Mouse (Mus musculus): ENCODE measurements around the gene Rassf4. TPM values are rescaled to one million over a fixed set of nuclear protein-coding genes. Genes with fewer than 3 reads are reported as not detected.
"Not testable (repeated sequence)": the region's sequence is repeated elsewhere in the genome, so short reads cannot be mapped to it uniquely, and the experiment has no call there.

Gene Rassf4
- polyA plus RNA-seq, 1 experiment = 8.8 TPM

DNA sequence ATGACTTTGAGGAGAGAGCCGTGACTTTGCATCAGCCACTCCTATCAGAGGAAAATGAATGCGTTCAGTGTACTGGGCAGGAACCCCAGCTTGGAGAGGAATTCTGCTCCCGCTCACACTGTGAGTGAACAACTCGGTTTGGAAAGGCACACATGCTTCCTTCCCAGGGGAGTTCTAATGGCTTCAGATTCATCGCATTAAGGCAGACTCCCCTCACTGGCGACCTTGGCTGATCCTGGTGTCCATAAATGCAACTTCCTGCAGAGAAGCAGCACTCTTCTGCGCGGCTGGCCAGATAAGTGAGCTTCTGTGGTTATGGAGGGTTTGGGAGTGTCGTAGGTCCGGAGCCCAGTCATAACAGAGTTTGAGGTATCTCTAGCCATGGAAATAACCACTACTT lies 44.0 kb downstream of the Rassf4 start:
- TF ChIP-seq GATA1 (IDR thresholded peaks at IDR 0.05; ENCODE audit: borderline replicate concordance, low read length) (no peak), FLI1 (IDR thresholded peaks at IDR 0.05; ENCODE audit: low read length) (no peak)
- Histone ChIP-seq H3K4me3 (replicated peaks) (peak overlapping the region; percentile 77), H3K9me3 (no peaks in the 10 kb centered on the region), H3K27me3 (replicated peaks) (no peaks in the 10 kb centered on the region), H3K36me3 (replicated peaks; ENCODE audit: low read length) (peaks cover 11% of the 10 kb centered on the region), H3K4me1 (peaks cover 75% of the 10 kb centered on the region)

DNA sequence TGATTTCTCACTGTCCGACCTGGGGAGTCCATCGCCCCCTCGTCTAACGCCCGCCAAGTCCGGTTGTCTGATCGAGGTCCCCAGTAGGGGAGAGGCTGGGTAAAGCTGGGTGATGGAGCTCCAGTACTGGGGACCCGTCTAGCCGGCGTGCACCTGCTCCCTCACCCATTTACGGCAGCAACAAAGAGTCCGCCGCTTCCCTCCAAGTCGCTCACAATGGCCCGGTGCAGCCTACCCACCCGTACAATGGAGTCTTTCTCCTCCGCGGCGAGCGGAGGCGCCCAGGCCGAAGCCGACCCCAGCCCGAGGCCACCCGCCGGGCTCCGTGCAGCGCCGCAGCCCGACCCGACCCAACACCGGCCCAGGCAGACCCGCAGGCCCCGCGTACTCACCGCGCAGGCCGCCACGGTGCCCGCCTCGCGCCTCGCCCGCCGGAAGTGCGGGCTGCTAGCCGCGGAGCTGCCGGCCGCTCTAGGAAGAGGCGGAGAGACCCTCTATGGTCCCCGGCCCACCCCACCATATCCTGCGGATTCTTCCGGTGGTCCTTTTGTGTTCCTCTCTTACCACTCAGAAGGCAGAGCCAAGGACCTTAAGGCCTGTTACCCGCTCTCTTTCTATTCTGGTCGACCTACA lies 45.1 kb downstream of the Rassf4 start, which contains the start of gene Zfp422:
Zfp422 (minus strand) TSS at position 461 of the 633 bp plus-strand sequence.
- H3K27me3 ChIP-seq (replicated peaks) = no peaks in the 10 kb centered on the region
- peaks cover 15% of the 10 kb centered on the region for H3K36me3 ChIP-seq (replicated peaks; ENCODE audit: low read length)
- H3K9me3 ChIP-seq = no peaks in the 10 kb centered on the region
- TF ChIP-seq FLI1 (IDR thresholded peaks at IDR 0.05; ENCODE audit: low read length) = no peak
- no peak for TF ChIP-seq GATA1 (IDR thresholded peaks at IDR 0.05; ENCODE audit: borderline replicate concordance, low read length)
- peak within 1 kb of the TSS; percentile 96 for H3K4me3 ChIP-seq (replicated peaks)
- H3K4me1 ChIP-seq = peaks cover 73% of the 10 kb centered on the region

DNA sequence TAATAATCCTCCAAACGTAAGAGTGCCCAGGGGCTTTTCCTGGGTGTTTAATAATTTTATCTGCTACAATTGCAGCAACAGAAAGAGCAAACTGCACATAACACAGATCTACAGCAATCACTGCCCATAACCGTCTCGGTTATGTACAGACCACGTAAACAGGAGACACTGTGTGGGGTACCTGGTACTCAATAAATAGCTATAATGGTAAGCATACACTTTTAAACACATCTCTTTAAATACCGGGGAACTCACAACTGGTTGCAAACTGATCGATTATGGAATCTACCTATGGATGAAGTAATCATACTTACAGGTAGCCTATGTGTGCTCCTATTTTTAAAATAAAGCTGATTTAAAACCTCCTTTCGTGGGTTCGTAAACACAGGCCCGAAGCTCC lies 45.7 kb downstream of the Rassf4 start:
- Histone ChIP-seq H3K9me3 (no peaks in the 10 kb centered on the region), H3K4me1 (peaks cover 78% of the 10 kb centered on the region), H3K36me3 (replicated peaks; ENCODE audit: low read length) (peaks cover 15% of the 10 kb centered on the region), H3K27me3 (replicated peaks) (no peaks in the 10 kb centered on the region), H3K4me3 (replicated peaks) (peak overlapping the region; percentile 96)
- TF ChIP-seq FLI1 (IDR thresholded peaks at IDR 0.05; ENCODE audit: low read length) (no peak), GATA1 (IDR thresholded peaks at IDR 0.05; ENCODE audit: borderline replicate concordance, low read length) (no peak)

DNA sequence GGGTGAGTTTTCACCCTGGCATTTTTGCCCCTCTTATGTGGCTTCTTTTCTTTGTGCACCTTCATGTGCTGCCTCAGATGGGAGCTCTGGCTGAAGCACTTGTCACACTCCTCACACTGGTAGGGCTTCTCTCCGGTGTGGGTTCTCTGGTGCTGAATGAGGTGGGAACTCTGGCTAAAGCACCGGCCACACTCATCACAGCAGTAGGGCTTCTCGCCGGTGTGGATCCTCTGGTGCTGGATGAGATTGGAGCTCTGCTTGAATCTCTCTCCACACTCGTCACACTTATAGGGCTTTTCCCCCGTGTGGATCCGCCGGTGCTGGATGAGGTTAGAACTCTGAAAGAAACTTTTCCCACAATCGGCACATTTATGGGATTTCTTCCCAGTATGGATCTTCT lies 47.3 kb downstream of the Rassf4 start:
- Histone ChIP-seq H3K4me1 (peaks cover 85% of the 10 kb centered on the region), H3K36me3 (replicated peaks; ENCODE audit: low read length) (peaks cover 15% of the 10 kb centered on the region)
- H3K4me3 ChIP-seq (replicated peaks); H3K27me3 ChIP-seq (replicated peaks); H3K9me3 ChIP-seq: not testable (repeated sequence)

DNA sequence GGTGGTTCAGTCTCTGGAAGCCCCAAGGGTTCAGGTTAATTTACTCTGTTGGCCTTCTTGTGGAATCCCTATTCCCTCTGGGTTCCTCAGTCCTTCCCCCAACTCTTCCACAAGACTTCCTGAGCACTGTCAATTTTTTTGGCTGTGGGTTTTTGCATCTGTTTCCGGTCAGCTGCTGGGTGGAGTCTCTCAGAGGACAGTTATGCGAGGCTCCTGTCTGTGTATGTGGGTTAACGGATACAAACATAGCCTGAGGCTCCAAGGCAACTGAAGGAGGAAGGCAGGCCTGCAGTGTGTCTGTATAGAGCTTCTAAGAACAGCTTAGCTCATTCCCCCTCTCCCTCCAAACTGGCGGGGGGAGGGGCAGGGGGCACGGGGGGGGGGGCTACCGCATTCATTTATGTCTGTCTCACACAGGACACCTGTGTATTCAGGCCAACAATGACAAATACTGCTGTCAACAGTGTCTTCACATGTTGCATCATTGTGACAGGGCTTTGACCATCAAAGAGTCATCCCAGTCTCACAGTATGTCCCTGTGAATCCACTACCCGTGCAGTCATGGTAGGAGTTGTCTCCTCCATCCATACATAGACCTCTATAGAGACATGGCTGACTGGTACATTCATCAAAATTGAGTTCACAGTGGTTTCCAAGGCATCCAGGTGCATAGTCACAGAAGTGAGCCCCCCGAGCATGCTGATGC lies 52.3 kb downstream of the Rassf4 start:
- Histone ChIP-seq H3K4me3 (replicated peaks) (peak overlapping the region; percentile 74), H3K4me1 (peaks cover 77% of the 10 kb centered on the region), H3K9me3 (no peaks in the 10 kb centered on the region), H3K27me3 (replicated peaks) (no peaks in the 10 kb centered on the region), H3K36me3 (replicated peaks; ENCODE audit: low read length) (peaks cover 9% of the 10 kb centered on the region)
- TF ChIP-seq GATA1 (IDR thresholded peaks at IDR 0.05; ENCODE audit: borderline replicate concordance, low read length) (no peak), FLI1 (IDR thresholded peaks at IDR 0.05; ENCODE audit: low read length) (peak; percentile 72)

DNA sequence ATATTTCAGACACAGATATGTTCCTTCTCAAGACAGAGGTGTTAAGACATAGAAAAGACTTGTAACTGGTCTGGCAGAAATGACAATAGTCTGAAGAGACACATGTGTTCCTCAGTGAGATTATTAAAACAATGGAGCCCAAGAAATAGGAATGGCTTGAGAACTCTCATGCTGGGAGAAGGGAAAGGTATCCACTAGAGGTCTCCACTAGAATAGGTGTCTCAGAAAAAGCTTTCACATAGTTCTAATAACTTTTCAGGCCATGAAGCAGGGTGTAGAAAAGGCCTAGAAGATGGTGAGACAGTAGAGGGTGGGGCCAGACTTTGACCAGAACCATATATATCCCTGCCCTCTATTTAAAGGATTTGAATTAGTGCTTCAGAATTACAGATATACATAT lies 55.7 kb downstream of the Rassf4 start:
- no peaks in the 10 kb centered on the region for H3K27me3 ChIP-seq (replicated peaks)
- H3K4me1 ChIP-seq = peaks cover 74% of the 10 kb centered on the region
- H3K36me3 ChIP-seq (replicated peaks; ENCODE audit: low read length) = no peaks in the 10 kb centered on the region
- TF ChIP-seq GATA1 (IDR thresholded peaks at IDR 0.05; ENCODE audit: borderline replicate concordance, low read length) = no peak
- TF ChIP-seq FLI1 (IDR thresholded peaks at IDR 0.05; ENCODE audit: low read length) = no peak
- H3K9me3 ChIP-seq = no peaks in the 10 kb centered on the region
- H3K4me3 ChIP-seq (replicated peaks) = no peak overlapping the region

DNA sequence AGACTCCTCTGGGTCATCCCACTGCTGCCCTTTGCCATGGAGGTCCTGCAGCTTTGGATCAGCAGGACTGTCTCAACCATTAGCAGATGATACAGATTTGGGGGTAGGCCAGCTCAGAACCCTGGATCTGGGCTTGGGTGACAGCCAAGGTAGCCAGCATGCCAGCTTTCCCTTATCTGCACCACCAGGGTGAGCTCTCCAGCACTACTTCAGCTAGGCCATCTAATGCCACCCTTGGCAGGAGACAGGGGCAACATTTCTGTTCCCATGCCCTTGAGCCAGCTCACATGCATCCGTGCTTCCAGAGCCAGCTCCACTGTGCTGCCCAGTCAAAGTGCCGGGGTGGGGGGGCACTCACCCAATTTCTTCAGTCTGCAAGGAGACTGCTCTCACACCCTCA lies 58.0 kb downstream of the Rassf4 start:
- H3K4me3 ChIP-seq (replicated peaks) = no peak overlapping the region
- H3K27me3 ChIP-seq (replicated peaks) = no peaks in the 10 kb centered on the region
- H3K36me3 ChIP-seq (replicated peaks; ENCODE audit: low read length) = no peaks in the 10 kb centered on the region
- peaks cover 53% of the 10 kb centered on the region for H3K4me1 ChIP-seq
- peaks cover 6% of the 10 kb centered on the region; the same call in 1 of the 2 replicates for H3K9me3 ChIP-seq
- TF ChIP-seq FLI1 (IDR thresholded peaks at IDR 0.05; ENCODE audit: low read length) (no peak), GATA1 (IDR thresholded peaks at IDR 0.05; ENCODE audit: borderline replicate concordance, low read length) (no peak)

DNA sequence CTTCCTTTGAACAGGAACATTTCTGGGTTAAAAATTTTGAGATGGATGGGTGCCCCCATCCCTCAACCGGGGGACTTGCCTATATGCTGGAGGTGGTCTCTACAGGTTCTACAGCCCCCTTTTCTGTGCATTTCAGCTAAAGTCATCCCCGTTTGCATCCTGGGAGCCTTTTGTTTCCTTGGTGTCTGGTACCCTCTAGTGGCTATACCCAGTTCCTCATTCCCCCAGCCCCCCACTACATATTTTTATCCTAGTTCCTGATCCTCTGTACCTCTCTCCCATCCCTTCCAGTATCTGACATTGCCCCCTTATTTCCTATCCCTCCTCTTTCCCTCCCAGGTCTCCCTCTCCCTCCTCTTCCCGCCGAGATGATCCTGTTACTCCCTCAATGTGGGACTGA lies 66.5 kb downstream of the Rassf4 start:
- Histone ChIP-seq H3K4me1 (peaks cover 13% of the 10 kb centered on the region), H3K4me3 (replicated peaks) (no peak overlapping the region), H3K36me3 (replicated peaks; ENCODE audit: low read length) (no peaks in the 10 kb centered on the region), H3K27me3 (replicated peaks) (peaks cover 4% of the 10 kb centered on the region), H3K9me3 (0 out of 2 replicates have a peak, but pooled peaks cover under 1% of the 10 kb centered on the region)
- TF ChIP-seq GATA1 (IDR thresholded peaks at IDR 0.05; ENCODE audit: borderline replicate concordance, low read length) (no peak), FLI1 (IDR thresholded peaks at IDR 0.05; ENCODE audit: low read length) (no peak)

DNA sequence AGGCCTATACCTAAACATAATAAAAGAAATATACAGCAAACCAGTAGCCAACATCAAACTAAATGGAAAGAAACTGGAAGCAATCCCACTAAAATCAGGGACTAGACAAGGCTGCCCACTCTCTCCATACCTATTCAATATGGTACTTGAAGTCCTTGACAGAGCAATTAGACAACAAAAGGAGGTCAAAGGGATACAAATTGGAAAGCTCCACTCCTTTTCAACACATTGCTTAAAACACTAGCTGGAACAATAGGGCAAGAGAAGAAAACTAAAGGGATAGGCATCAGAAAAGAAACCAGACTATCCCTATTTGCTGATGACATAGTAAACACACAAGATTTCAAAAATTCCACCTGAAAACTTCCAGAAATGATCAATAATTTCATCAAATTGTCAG lies 72.8 kb downstream of the Rassf4 start:
- H3K9me3 ChIP-seq; H3K27me3 ChIP-seq (replicated peaks); H3K36me3 ChIP-seq (replicated peaks; ENCODE audit: low read length); H3K4me3 ChIP-seq (replicated peaks); H3K4me1 ChIP-seq: not testable (repeated sequence)

DNA sequence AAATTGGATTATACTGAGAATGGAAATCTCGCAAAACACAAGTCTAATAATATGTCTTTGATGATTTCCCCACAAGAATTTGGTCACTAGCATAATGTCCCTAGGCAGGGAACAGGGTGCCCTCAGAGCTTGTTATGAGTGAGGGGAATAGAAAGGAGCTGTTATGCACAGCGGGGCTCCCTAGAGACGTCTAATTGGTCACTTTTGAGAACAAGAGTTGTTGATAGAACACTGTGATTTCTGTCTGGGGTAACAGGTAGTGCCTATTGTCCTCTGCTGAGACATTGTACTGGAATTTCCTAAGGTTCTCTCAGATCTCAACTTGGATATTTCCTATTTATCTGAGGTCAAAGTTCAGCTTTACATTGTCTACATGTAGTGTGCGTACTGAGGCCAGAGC lies 89.7 kb downstream of the Rassf4 start, which contains the start of gene Olfr215:
Olfr215 (minus strand) TSS at position 101 of the 400 bp plus-strand sequence.
- TF ChIP-seq GATA1 (IDR thresholded peaks at IDR 0.05; ENCODE audit: borderline replicate concordance, low read length) (no peak), FLI1 (IDR thresholded peaks at IDR 0.05; ENCODE audit: low read length) (no peak)
- Histone ChIP-seq H3K36me3 (replicated peaks; ENCODE audit: low read length) (no peaks in the 10 kb centered on the region), H3K9me3 (no peaks in the 10 kb centered on the region), H3K4me1 (peaks cover 3% of the 10 kb centered on the region; the same call in 1 of the 2 replicates), H3K27me3 (replicated peaks) (peaks cover 13% of the 10 kb centered on the region), H3K4me3 (replicated peaks) (no peak within 1 kb of the TSS)

Other genes with a start within 250 kb of the Rassf4 start
- gene Alox5, start 212.8 kb downstream of the Rassf4 start, polyA plus RNA-seq (2012; ENCODE audit: insufficient read depth, low replicate concordance) = 43.4 and 50.4 TPM in 2 replicates
- 0.44 TPM in 1 of 2 replicates, not detected in the other for gene Olfr211, start 184.9 kb downstream of the Rassf4 start, polyA plus RNA-seq (2012; ENCODE audit: insufficient read depth, low replicate concordance)
- gene Olfr212, start 167.4 kb downstream of the Rassf4 start, polyA plus RNA-seq (2012; ENCODE audit: insufficient read depth, low replicate concordance) = not detected in 2 replicates
- gene Olfr213, start 135.5 kb downstream of the Rassf4 start, polyA plus RNA-seq (2012; ENCODE audit: insufficient read depth, low replicate concordance) = not detected in 2 replicates
- 0.07 TPM in 1 of 2 replicates, not detected in the other for gene Gm5580, start 122.8 kb downstream of the Rassf4 start, polyA plus RNA-seq (2012; ENCODE audit: insufficient read depth, low replicate concordance)
- gene Olfr214, start 119.7 kb downstream of the Rassf4 start, polyA plus RNA-seq (2012; ENCODE audit: insufficient read depth, low replicate concordance) = not detected in 2 replicates
- gene Olfr215, start 89.8 kb downstream of the Rassf4 start, polyA plus RNA-seq (2012; ENCODE audit: insufficient read depth, low replicate concordance) = not detected in 2 replicates
- 4.4 and 4.8 TPM in 2 replicates for gene Zfp422, start 45.0 kb downstream of the Rassf4 start, polyA plus RNA-seq (2012; ENCODE audit: insufficient read depth, low replicate concordance)
- gene Depp1, start 23.3 kb downstream of the Rassf4 start, polyA plus RNA-seq (2012; ENCODE audit: insufficient read depth, low replicate concordance) = 0.51 TPM in 1 of 2 replicates, not detected in the other
- gene Tmem72, start 43.0 kb upstream of the Rassf4 start, polyA plus RNA-seq (2012; ENCODE audit: insufficient read depth, low replicate concordance) = not detected in 2 replicates